Mouse (Mus musculus): ENCODE results near the gene Nrros. TPM values are rescaled to one million over a fixed set of nuclear protein-coding genes. Genes with fewer than 3 reads are reported as not detected.
"Not testable (repeated sequence)": the region's sequence is repeated elsewhere in the genome, so short reads cannot be mapped to it uniquely, and the experiment has no call there.

The Nrros gene
- total RNA-seq, 2 experiments from 2014 or later = 7.5 to 9.2 TPM

GRCm38 (mm10) chr16:32124444-32125335, 40.7 kb downstream of the Nrros start:
- DNase-seq (ENCODE audit: low spot score in 2 of 2) = no peak
- intact Hi-C loops (cut with DNase I) = no loop called here

- intact Hi-C loops (cut with DNase I) = no loop called here
- no peak for DNase-seq (ENCODE audit: low spot score in 2 of 2)
Measured at GRCm38 (mm10) chr16:32124020-32124419, 41.4 kb downstream of the Nrros start.

DNA sequence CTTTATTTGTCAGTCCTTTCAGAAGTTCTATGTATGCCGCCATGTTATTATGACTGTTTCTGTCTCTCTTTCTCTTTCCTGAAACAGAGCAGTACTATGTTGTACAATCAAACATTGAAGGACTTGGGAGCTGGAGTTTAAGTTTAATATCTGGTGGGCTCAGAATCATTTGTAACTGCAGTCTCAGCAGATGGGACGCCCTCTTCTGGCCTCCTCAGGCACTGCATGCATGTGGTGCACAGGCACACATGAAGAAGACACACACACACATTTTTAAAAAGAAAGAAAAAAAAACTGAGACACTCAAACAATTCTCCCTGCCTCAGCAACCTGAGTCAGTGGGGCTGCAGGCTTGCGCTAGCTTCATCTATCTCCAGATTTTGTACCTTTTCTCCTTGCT, 44.9 kb downstream of the Nrros start:
- intact Hi-C loops (cut with DNase I) = no loop called here
- no peak for DNase-seq (ENCODE audit: low spot score in 2 of 2)

DNA sequence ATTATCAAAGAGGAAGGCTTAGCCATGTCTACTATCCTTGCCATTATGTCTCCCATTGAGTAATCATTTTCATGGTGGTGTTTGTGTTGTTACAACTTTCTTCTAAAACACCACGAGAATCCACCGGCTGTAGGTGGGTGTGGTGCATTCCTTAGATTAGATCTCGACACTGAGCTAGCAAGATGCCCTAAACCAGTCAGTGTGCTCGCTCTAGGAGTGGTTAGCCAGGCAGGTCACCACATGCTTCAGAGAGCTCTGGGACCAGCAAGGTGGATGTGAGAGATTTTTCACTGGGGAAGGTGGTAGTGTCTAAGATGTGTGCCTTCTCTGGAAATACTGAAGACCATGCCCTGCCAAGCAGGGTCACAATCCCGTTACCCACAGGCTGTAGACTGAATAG, 49.2 kb downstream of the Nrros start:
- DNase-seq (ENCODE audit: low spot score in 2 of 2) = no peak
- intact Hi-C loops (cut with DNase I) = loop anchor here (10.0 kb wide), 2 partner anchors 99 to 379 kb away; partner anchors contain the start of gene Zdhhc19

- no peak for DNase-seq (ENCODE audit: low spot score in 2 of 2)
- intact Hi-C loops (cut with DNase I) = loop anchor here (10.0 kb wide), 2 partner anchors 99 to 379 kb away; partner anchors contain the start of gene Zdhhc19
Measured at GRCm38 (mm10) chr16:32115781-32116180, 49.6 kb downstream of the Nrros start.

- DNase-seq (ENCODE audit: low spot score in 2 of 2) = peak; percentile 75 to 78
- intact Hi-C loops (cut with DNase I) = loop anchor here (5.0 to 10.0 kb wide), 3 partner anchors 100 to 380 kb away; partner anchors contain the start of genes Fbxo45, Wdr53 and Zdhhc19
Measured at GRCm38 (mm10) chr16:32114968-32115695, 50.3 kb downstream of the Nrros start.

DNA sequence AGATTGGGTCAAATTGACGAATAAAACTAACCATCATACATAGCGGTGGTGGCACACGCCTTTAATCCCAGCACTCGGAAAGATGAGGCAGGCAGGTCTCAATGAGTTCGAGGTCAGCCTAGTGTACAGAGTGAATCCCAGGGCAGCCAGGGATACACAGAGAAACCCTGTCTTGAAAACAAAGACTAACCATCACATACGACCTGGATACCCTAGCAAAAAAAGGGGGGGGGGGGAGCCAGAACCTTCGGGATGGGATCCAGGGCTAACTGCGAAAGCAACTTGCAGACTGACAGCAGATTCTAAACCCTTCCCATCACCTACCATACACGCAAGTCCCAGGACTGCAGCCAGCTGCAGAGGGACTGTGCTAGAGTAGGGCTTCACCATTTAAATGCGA, 51.0 kb downstream of the Nrros start:
- intact Hi-C loops (cut with DNase I) = loop anchor here (5.0 to 10.0 kb wide), 3 partner anchors 100 to 380 kb away; partner anchors contain the start of genes Fbxo45, Wdr53 and Zdhhc19
- no peak for DNase-seq (ENCODE audit: low spot score in 2 of 2)

GRCm38 (mm10) chr16:32113541-32114218, 51.7 kb downstream of the Nrros start:
- DNase-seq (ENCODE audit: low spot score in 2 of 2) = peak; percentile 60 to 62
- intact Hi-C loops (cut with DNase I) = loop anchor here (5.0 to 10.0 kb wide), 3 partner anchors 101 to 381 kb away; partner anchors contain the start of genes Fbxo45, Wdr53 and Zdhhc19

GRCm38 (mm10) chr16:32110951-32111699, 54.3 kb downstream of the Nrros start:
- DNase-seq (ENCODE audit: low spot score in 2 of 2) = no peak
- intact Hi-C loops (cut with DNase I) = loop anchor here (5.0 to 10.0 kb wide), 3 partner anchors 104 to 384 kb away; partner anchors contain the start of genes Fbxo45, Wdr53 and Zdhhc19

GRCm38 (mm10) chr16:32108578-32108977, 56.8 kb downstream of the Nrros start:
- intact Hi-C loops (cut with DNase I) = no loop called here
- DNase-seq (ENCODE audit: low spot score in 2 of 2) = no peak

DNA sequence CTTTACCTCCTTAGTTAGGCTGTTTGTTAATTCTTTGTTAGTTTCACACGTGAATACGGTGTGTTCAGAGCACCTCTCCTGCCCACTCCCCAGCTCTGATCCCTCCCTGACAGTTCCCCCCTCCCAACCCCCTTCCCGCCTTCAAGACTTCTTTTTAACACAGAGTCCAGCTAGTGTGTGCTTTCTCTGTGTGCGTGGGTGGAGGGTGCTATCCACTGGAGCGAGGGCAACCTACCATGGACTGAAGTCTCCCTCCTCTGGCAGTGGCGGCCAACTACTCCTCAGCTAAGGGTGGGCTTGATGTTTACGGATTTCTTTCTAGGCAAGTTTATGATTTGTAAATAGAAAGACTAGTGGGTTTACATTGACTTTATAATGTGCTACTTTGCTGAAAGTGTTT, 57.2 kb downstream of the Nrros start:
- intact Hi-C loops (cut with DNase I) = no loop called here
- no peak for DNase-seq (ENCODE audit: low spot score in 2 of 2)

DNA sequence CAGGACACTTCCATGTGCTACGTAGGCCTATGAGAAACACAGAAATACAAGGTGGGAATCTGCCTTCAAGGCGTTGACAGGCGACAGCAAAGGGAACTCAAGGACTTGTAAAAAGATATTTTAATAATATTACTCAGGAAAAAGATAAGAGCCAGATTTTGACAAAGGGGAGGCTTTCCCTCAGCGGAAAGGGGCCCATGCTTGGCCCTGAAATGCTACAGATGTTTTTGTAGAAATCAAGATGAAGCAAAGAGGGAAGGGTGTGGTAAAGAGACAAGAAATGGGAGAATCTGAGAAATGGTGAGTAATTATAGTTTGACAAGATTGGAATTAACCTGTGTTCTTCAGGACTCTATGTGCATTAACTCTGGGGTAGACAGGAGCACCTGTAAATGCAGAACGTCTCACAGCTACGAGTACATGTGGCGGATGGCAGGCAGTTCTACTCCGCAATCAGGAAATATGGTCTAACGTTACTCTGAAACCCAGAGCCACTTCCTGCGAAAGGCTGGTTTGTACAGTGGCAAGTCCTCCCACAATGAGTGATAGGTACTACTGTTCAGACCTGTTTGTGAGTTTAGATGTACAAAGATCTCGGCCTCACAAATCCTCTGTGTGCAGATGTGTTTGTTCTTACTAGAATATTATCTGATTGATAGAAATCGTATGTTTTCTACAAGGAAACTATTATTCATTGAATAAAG, 57.9 kb downstream of the Nrros start:
- intact Hi-C loops (cut with DNase I) = no loop called here
- DNase-seq (ENCODE audit: low spot score in 2 of 2) = no peak

- intact Hi-C loops (cut with DNase I) = no loop called here
- no peak for DNase-seq (ENCODE audit: low spot score in 2 of 2)
Measured at GRCm38 (mm10) chr16:32105698-32106097, 59.7 kb downstream of the Nrros start.

DNA sequence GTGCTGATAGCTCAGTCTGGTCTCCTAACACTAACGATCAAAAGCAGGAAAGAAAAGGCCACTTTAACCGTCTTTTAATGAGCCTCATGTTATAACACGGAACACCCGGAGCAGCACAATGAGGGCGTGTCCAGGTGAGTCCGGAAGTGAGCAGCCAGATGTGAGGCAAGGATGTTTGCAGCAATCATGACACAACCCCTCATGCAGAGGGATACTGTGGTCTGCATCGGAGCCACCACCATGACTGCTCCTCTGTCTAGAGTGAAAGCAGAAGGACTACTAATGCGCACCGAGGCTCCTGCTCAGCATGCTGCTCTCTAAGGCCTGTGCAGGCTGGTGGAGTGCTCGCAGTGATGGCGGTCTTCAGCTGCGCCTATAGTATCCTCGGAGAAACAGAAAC, 63.1 kb downstream of the Nrros start:
- DNase-seq (ENCODE audit: low spot score in 2 of 2) = no peak
- intact Hi-C loops (cut with DNase I) = no loop called here

GRCm38 (mm10) chr16:32099638-32100150, 65.7 kb downstream of the Nrros start, which contains the start of the genes Pigx and Cep19:
Gene Pigx, minus strand, starts transcription at chr16:32099740.
Gene Cep19, plus strand, starts transcription at chr16:32099800.
- peak; percentile 89 to 91 for DNase-seq (ENCODE audit: low spot score in 2 of 2)
- intact Hi-C loops (cut with DNase I) = loop anchor here (5.0 kb wide), 1 partner anchor 52 kb away; no protein-coding TSS in a partner anchor

- DNase-seq (ENCODE audit: low spot score in 2 of 2) = peak in 1 of 2 experiments; percentile 14
- intact Hi-C loops (cut with DNase I) = loop anchor here (5.0 kb wide), 1 partner anchor 52 kb away; no protein-coding TSS in a partner anchor
Measured at GRCm38 (mm10) chr16:32098897-32099637, 66.3 kb downstream of the Nrros start.

- not testable (repeated sequence) for DNase-seq (ENCODE audit: low spot score in 2 of 2)
- intact Hi-C loops (cut with DNase I) = loop anchor here (5.0 kb wide), 1 partner anchor 50 kb away; no protein-coding TSS in a partner anchor
Measured at GRCm38 (mm10) chr16:32097757-32098156, 67.6 kb downstream of the Nrros start.
